Mouse (Mus musculus) forebrain, embryonic 16.5 days (tissue): Measurements from ENCODE around the gene Tph1. TPM values are rescaled to one million over a fixed set of nuclear protein-coding genes. Genes with fewer than 3 reads are reported as not detected.

Source experiments
- ATAC-seq: fragments of 200-750 bp; cut with Nextera tagmentation; 2 replicates; pipeline ENCODE4 v1.8.0; 2017; ENCODE audit warnings: mild to moderate bottlenecking, moderate library complexity
- H3K27ac ChIP-seq: fragments of 300-500 bp; sonication (generic); 2 replicates; pipeline ENCODE4 v1.5.1; 2014; ENCODE audit warnings: low read length, control low read depth
- H3K27me3 ChIP-seq: fragments of 300-500 bp; sonication (generic); replicated peaks from 2 replicates; pipeline ENCODE4 v1.6.1; 2014; ENCODE audit warnings: low read length; ENCODE audit not compliant: control insufficient read depth, insufficient read depth
- H3K36me3 ChIP-seq: fragments of 300-500 bp; sonication (generic); 2 replicates; pipeline ENCODE4 v1.6.1; 2014; ENCODE audit not compliant: control insufficient read depth, insufficient read depth
- H3K4me1 ChIP-seq: fragments of 300-500 bp; sonication (generic); replicated peaks from 2 replicates; pipeline ENCODE4 v1.6.1; 2014; ENCODE audit warnings: low read length; ENCODE audit not compliant: control insufficient read depth, insufficient read depth
- H3K4me2 ChIP-seq: fragments of 300-500 bp; sonication (generic); 2 replicates; pipeline ENCODE4 v1.6.1; 2014; ENCODE audit warnings: mild to moderate bottlenecking, low read length, control low read depth
- H3K4me3 ChIP-seq: fragments of 300-500 bp; sonication (generic); replicated peaks from 2 replicates; pipeline ENCODE4 v1.5.1; 2014; ENCODE audit warnings: mild to moderate bottlenecking, low read length, control low read depth
- H3K9ac ChIP-seq: fragments of 300-500 bp; sonication (generic); replicated peaks from 2 replicates; pipeline ENCODE4 v1.6.1; 2014; ENCODE audit warnings: low read depth, low read length, control low read depth
- H3K9me3 ChIP-seq: fragments of 300-500 bp; sonication (generic); 2 replicates; pipeline ENCODE4 v1.6.1; 2016; ENCODE audit warnings: low read length; ENCODE audit not compliant: control insufficient read depth
- WGBS: fragments of 180-500 bp; shearing (Covaris S2); extraction: QIAGEN DNeasy Blood & Tissue Kit; methylation state at CpG from one replicate; pipeline ENCODE4 v1.1.7; 2014; 5-methylcytosine and 5-hydroxymethylcytosine counted together
- polyA plus RNA-seq: library from polyadenylated mRNA; unstranded; fragments of >200 nt; fragmentation: Nextera tagmentation; extraction: Ambion mirVana; gene quantifications from 2 replicates; pipeline ENCODE4 v1.2.1, GENCODE M21; 2015

Gene Tph1
- 0.35 and 0.93 TPM in 2 replicates for polyA plus RNA-seq

- no peaks in the 10 kb centered on the region for H3K36me3 ChIP-seq
- WGBS: 66% methylated on average over 10 of the region's 10 CpGs
- peak within 1 kb of the TSS; percentile 46 for H3K27ac ChIP-seq
- no peak for ATAC-seq
- no peak within 1 kb of the TSS for H3K4me3 ChIP-seq
- no peaks in the 10 kb centered on the region for H3K9me3 ChIP-seq
- H3K4me1 ChIP-seq: peaks cover 7% of the 10 kb centered on the region; the same call in 1 of the 2 replicates
- H3K27me3 ChIP-seq: no peaks in the 10 kb centered on the region
- H3K9ac ChIP-seq: no peak within 1 kb of the TSS
- no peak within 1 kb of the TSS for H3K4me2 ChIP-seq
Observed at GRCm38 (mm10) chr7:46672160-46672672, at the start of gene Tph1. Gene Tph1 (minus strand): TSS chr7:46672537.

- no peak overlapping the region for H3K4me3 ChIP-seq
- no peak overlapping the region for H3K4me2 ChIP-seq
- H3K27ac ChIP-seq: no peak overlapping the region
- H3K36me3 ChIP-seq: no peaks in the 10 kb centered on the region
- no peaks in the 10 kb centered on the region for H3K27me3 ChIP-seq
- H3K9me3 ChIP-seq: no peaks in the 10 kb centered on the region
- peaks cover 10% of the 10 kb centered on the region for H3K4me1 ChIP-seq
- 67% methylated on average over 9 of the region's 9 CpGs for WGBS
- no peak overlapping the region for H3K9ac ChIP-seq
- peak; percentile 39; the same call in 1 of the 2 replicates for ATAC-seq
Observed at GRCm38 (mm10) chr7:46720460-46720859, 48.1 kb upstream of the Tph1 start.

GRCm38 (mm10) chr7:46719526-46719925 lies 47.2 kb upstream of the Tph1 start:
- no peak overlapping the region for H3K9ac ChIP-seq
- peaks cover 10% of the 10 kb centered on the region for H3K4me1 ChIP-seq
- no peaks in the 10 kb centered on the region for H3K27me3 ChIP-seq
- H3K4me3 ChIP-seq: no peak overlapping the region
- no peaks in the 10 kb centered on the region for H3K36me3 ChIP-seq
- no peak overlapping the region for H3K27ac ChIP-seq
- H3K4me2 ChIP-seq: no peak overlapping the region
- no peak for ATAC-seq
- no peaks in the 10 kb centered on the region for H3K9me3 ChIP-seq
- 83% methylated on average over 7 of the region's 7 CpGs for WGBS

GRCm38 (mm10) chr7:46718591-46719270 lies 46.4 kb upstream of the Tph1 start:
- Histone ChIP-seq H3K4me2 (no peak overlapping the region), H3K27ac (peak overlapping the region; percentile 12; the same call in 1 of the 2 replicates), H3K9ac (no peak overlapping the region), H3K27me3 (no peaks in the 10 kb centered on the region), H3K36me3 (no peaks in the 10 kb centered on the region), H3K4me3 (no peak overlapping the region), H3K9me3 (no peaks in the 10 kb centered on the region), H3K4me1 (peaks cover 10% of the 10 kb centered on the region)
- ATAC-seq: peak; percentile 93
- 70% methylated on average over 7 of the region's 7 CpGs for WGBS

GRCm38 (mm10) chr7:46716897-46717296 lies 44.6 kb upstream of the Tph1 start:
- Histone ChIP-seq H3K36me3 (no peaks in the 10 kb centered on the region), H3K9me3 (no peaks in the 10 kb centered on the region), H3K9ac (no peak overlapping the region), H3K4me1 (peaks cover 10% of the 10 kb centered on the region), H3K4me2 (no peak overlapping the region), H3K27ac (no peak overlapping the region), H3K27me3 (no peaks in the 10 kb centered on the region), H3K4me3 (no peak overlapping the region)
- 53% methylated on average over 5 of the region's 5 CpGs for WGBS
- no peak for ATAC-seq

GRCm38 (mm10) chr7:46715600-46715999 lies 43.3 kb upstream of the Tph1 start, which contains the start of gene Saa3:
Gene Saa3 (minus strand): TSS chr7:46715700.
- no peaks in the 10 kb centered on the region for H3K27me3 ChIP-seq
- 92% methylated on average over 5 of the region's 5 CpGs for WGBS
- H3K9me3 ChIP-seq: no peaks in the 10 kb centered on the region
- no peak within 1 kb of the TSS for H3K9ac ChIP-seq
- no peak within 1 kb of the TSS for H3K27ac ChIP-seq
- H3K4me3 ChIP-seq: no peak within 1 kb of the TSS
- H3K4me2 ChIP-seq: no peak within 1 kb of the TSS
- H3K36me3 ChIP-seq: no peaks in the 10 kb centered on the region
- peaks cover 10% of the 10 kb centered on the region for H3K4me1 ChIP-seq
- no peak for ATAC-seq

GRCm38 (mm10) chr7:46714518-46714917 lies 42.2 kb upstream of the Tph1 start:
- no peak overlapping the region for H3K27ac ChIP-seq
- H3K9ac ChIP-seq: no peak overlapping the region
- H3K36me3 ChIP-seq: no peaks in the 10 kb centered on the region
- no peaks in the 10 kb centered on the region for H3K27me3 ChIP-seq
- no peaks in the 10 kb centered on the region for H3K9me3 ChIP-seq
- H3K4me3 ChIP-seq: no peak overlapping the region
- no peak for ATAC-seq
- no peak overlapping the region for H3K4me2 ChIP-seq
- 33% methylated on average over 6 of the region's 6 CpGs for WGBS
- H3K4me1 ChIP-seq: peaks cover 11% of the 10 kb centered on the region

GRCm38 (mm10) chr7:46712250-46712649 lies 39.9 kb upstream of the Tph1 start:
- 73% methylated on average over 6 of the region's 6 CpGs for WGBS
- no peak overlapping the region for H3K4me3 ChIP-seq
- ATAC-seq: no peak
- H3K4me1 ChIP-seq: peaks cover 9% of the 10 kb centered on the region
- no peak overlapping the region for H3K9ac ChIP-seq
- H3K9me3 ChIP-seq: no peaks in the 10 kb centered on the region
- no peak overlapping the region for H3K4me2 ChIP-seq
- no peaks in the 10 kb centered on the region for H3K36me3 ChIP-seq
- no peaks in the 10 kb centered on the region for H3K27me3 ChIP-seq
- no peak overlapping the region for H3K27ac ChIP-seq

- Histone ChIP-seq H3K4me1 (peaks cover 9% of the 10 kb centered on the region), H3K9ac (peak within 1 kb of the TSS; percentile 94), H3K4me2 (peak within 1 kb of the TSS; percentile 59), H3K4me3 (peak within 1 kb of the TSS; percentile 90), H3K36me3 (peaks cover 9% of the 10 kb centered on the region), H3K27me3 (no peaks in the 10 kb centered on the region), H3K9me3 (no peaks in the 10 kb centered on the region), H3K27ac (peak within 1 kb of the TSS; percentile 82)
- peak; percentile 98 for ATAC-seq
- 0% methylated on average over 38 of the region's 38 CpGs for WGBS
Observed at GRCm38 (mm10) chr7:46710390-46710844, 38.1 kb upstream of the Tph1 start, which contains the start of gene Saal1. Gene Saal1 (minus strand): TSS chr7:46710680.
